Mouse (Mus musculus) kidney, postnatal 36 days (tissue): ENCODE data around the gene Pdgfa.

Experiments used
- DNase-seq, 2 experiments: peaks; one replicate each; pipeline ENCODE4 v3.0.0; 2021 to 2022; ENCODE audit warnings: mixed read lengths in 2 of 2

Gene Pdgfa

GRCm38 (mm10) chr5:138997171-138997788 is at the start of gene Pdgfa:
Gene Pdgfa (minus strand): TSS chr5:138997370.
- DNase-seq = peak; percentile 71 to 80

- DNase-seq = no peak
Measured at GRCm38 (mm10) chr5:139046636-139047035, 49.5 kb upstream of the Pdgfa start.

- DNase-seq = no peak
Measured at GRCm38 (mm10) chr5:139043546-139043945, 46.4 kb upstream of the Pdgfa start.

- DNase-seq = no peak
Measured at GRCm38 (mm10) chr5:139042299-139042698, 45.1 kb upstream of the Pdgfa start.

GRCm38 (mm10) chr5:139035171-139035570 is 38.0 kb upstream of the Pdgfa start:
- DNase-seq = no peak

- DNase-seq = no peak
Measured at GRCm38 (mm10) chr5:139034746-139035145, 37.6 kb upstream of the Pdgfa start.

- peak; percentile 34 to 41 for DNase-seq
Measured at GRCm38 (mm10) chr5:139033406-139034317, 36.5 kb upstream of the Pdgfa start.

GRCm38 (mm10) chr5:139027603-139028002 is 30.4 kb upstream of the Pdgfa start:
- peak; percentile 34 to 43 for DNase-seq

- DNase-seq = no peak
Measured at GRCm38 (mm10) chr5:139024351-139025105, 27.4 kb upstream of the Pdgfa start.

- peak; percentile 62 to 69 for DNase-seq
Measured at GRCm38 (mm10) chr5:139020595-139020994, 23.4 kb upstream of the Pdgfa start.

GRCm38 (mm10) chr5:139017371-139018124 is 20.4 kb upstream of the Pdgfa start:
- peak; percentile 92 to 93 for DNase-seq

GRCm38 (mm10) chr5:139015097-139015496 is 17.9 kb upstream of the Pdgfa start:
- DNase-seq = peak; percentile 88 to 91

GRCm38 (mm10) chr5:139010649-139011048 is 13.5 kb upstream of the Pdgfa start:
- DNase-seq = no peak

GRCm38 (mm10) chr5:139007141-139007775 is 10.1 kb upstream of the Pdgfa start:
- DNase-seq = peak; percentile 79 to 87

GRCm38 (mm10) chr5:139004588-139004987 is 7.4 kb upstream of the Pdgfa start:
- no peak for DNase-seq

- no peak for DNase-seq
Measured at GRCm38 (mm10) chr5:138999716-139000115, 2.5 kb upstream of the Pdgfa start.

- DNase-seq = peak; percentile 56 to 68
Measured at GRCm38 (mm10) chr5:138997936-138998580, 888 bp upstream of the Pdgfa start.

- peak in 1 of 2 experiments; percentile 66 for DNase-seq
Measured at GRCm38 (mm10) chr5:138996322-138997073, 672 bp downstream of the Pdgfa start.

GRCm38 (mm10) chr5:138995721-138996311 is 1.4 kb downstream of the Pdgfa start:
- peak; percentile 86 to 87 for DNase-seq
